Mouse (Mus musculus) neutrophil, adult 59 days (primary cell): ENCODE results near the gene Uba1. TPM values are rescaled to one million over a fixed set of nuclear protein-coding genes. Genes with fewer than 3 reads are reported as not detected.

Experiments
- total RNA-seq, 2 experiments: library from RNA; stranded (reverse); gene quantifications; 1 replicate in 1 of 2; 2 replicates in 1 of 2; pipeline ENCODE4 v1.2.4; 2023

Uba1 gene
- 100 to 1,000 TPM; 190 to 192 TPM for total RNA-seq

GRCm38 (mm10) chrX:20658026-20658652 is at the start of gene Uba1:
Uba1 (plus strand) TSS chrX:20658326.

GRCm38 (mm10) chrX:20617176-20617902 is 40.8 kb upstream of the Uba1 start, which contains the start of the genes Rbm10 and Ndufb11:
Rbm10 (plus strand) TSS chrX:20617503.
Ndufb11 (minus strand) TSS chrX:20617619.

DNA sequence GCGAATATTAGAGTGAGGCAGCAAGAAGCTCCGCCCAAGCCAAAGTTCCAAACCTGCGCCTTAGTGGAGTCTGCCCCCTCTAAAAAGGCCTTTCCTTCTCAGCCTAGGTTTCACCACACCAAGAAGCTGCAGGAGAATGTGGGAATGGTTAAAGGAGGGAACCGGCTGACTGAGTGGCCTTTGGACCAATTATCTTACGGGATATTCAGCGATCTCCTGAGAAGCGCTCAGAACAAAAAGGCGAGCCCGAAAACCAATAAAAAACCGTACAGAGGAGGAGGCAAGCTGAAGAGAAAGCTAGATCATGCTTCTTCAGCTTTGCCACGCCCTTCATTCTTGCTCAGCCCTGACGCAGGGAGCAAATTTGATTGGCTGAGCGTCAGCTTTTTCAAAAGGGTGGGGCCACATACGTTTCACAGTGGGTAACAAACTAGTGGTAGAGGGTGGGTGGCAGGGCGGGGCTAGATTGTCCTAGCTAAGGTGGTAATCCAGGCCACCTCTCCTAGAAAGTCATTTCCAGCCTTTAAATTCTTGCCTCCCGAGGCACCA is 29.5 kb downstream of the Uba1 start, which contains the start of gene Cdk16:
Gene Cdk16 (plus strand): TSS at position 436 of the 549 bp plus-strand sequence.

DNA sequence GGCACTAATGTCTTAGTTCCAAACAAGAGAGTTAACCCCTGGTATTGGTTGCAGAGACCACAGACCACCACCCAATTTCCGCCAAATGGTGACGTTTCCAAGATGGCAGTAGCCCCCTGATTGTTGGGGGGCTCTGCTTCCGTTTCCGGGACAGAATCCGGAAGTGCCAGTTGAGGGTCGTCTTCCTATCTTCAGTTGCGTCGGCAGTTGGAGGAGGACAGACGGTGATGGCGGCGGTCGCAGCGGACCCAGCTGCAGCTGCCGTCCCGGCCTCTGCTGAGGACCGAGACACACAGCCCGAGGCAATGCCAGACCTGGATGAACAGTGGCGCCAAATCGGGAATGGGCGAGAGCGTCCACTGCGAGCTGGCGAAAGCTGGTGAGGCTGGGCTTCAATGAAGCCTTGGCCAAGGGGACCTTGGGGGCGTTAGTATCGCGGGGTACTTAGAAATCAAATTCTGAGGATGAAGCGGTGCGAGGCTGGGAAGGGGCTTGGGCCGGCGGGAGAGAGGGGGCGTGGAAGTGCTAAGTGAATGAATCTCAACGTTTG is 45.7 kb downstream of the Uba1 start, which contains the start of gene Usp11:
Gene Usp11 (plus strand): TSS at position 166 of the 550 bp plus-strand sequence.

Other genes with a start within 250 kb of the Uba1 start
- 1 to 10 TPM; 2.7 to 2.9 TPM for gene Jade3, start 232.6 kb upstream of the Uba1 start, total RNA-seq
- gene Rgn, start 108.5 kb upstream of the Uba1 start, total RNA-seq, result not detected
- gene Rbm10, start 40.8 kb upstream of the Uba1 start, total RNA-seq, result 10 to 100 TPM; 29.9 to 32.5 TPM
- gene Ndufb11, start 40.7 kb upstream of the Uba1 start, total RNA-seq, result 100 to 1,000 TPM; 102 to 103 TPM
- gene Cdk16, start 29.6 kb downstream of the Uba1 start, total RNA-seq, result 10 to 100 TPM; 39.5 to 42.3 TPM
- 1 to 10 TPM; 4.8 to 5.3 TPM for gene Usp11, start 45.6 kb downstream of the Uba1 start, total RNA-seq
- gene Araf, start 139.5 kb downstream of the Uba1 start, total RNA-seq, result 10 to 100 TPM; 51.7 to 59.3 TPM
- under 1 TPM in 1 of 2 experiments, not detected in 1; 0.64 TPM for gene Timp1, start 211.8 kb downstream of the Uba1 start, total RNA-seq